Mouse (Mus musculus): ENCODE results near the gene Bcl2l12. TPM values are rescaled to one million over a fixed set of nuclear protein-coding genes. Genes with fewer than 3 reads are reported as not detected.

The Bcl2l12 gene
- polyA plus RNA-seq, 1 experiment, result 73.7 TPM

- TF ChIP-seq FLI1 (IDR thresholded peaks at IDR 0.05; ENCODE audit: low read length), result no peak
- H3K36me3 ChIP-seq (replicated peaks; ENCODE audit: low read length), result peaks cover 73% of the 10 kb centered on the region
- no peak overlapping the region for H3K4me3 ChIP-seq (replicated peaks)
- peaks cover 50% of the 10 kb centered on the region for H3K4me1 ChIP-seq
- H3K27me3 ChIP-seq (replicated peaks), result no peaks in the 10 kb centered on the region
- H3K9me3 ChIP-seq, result no peaks in the 10 kb centered on the region
Measured at GRCm38 (mm10) chr7:45012011-45012410, 13.5 kb upstream of the Bcl2l12 start.

GRCm38 (mm10) chr7:45008411-45008810 lies 9.9 kb upstream of the Bcl2l12 start:
- H3K36me3 ChIP-seq (replicated peaks; ENCODE audit: low read length), result peaks cover 97% of the 10 kb centered on the region
- H3K4me3 ChIP-seq (replicated peaks), result no peak overlapping the region
- no peaks in the 10 kb centered on the region for H3K27me3 ChIP-seq (replicated peaks)
- TF ChIP-seq FLI1 (IDR thresholded peaks at IDR 0.05; ENCODE audit: low read length) (no peak), GATA1 (IDR thresholded peaks at IDR 0.05; ENCODE audit: borderline replicate concordance, low read length) (no peak)
- H3K9me3 ChIP-seq, result no peaks in the 10 kb centered on the region
- peaks cover 67% of the 10 kb centered on the region for H3K4me1 ChIP-seq

- H3K4me3 ChIP-seq (replicated peaks), result no peak overlapping the region
- H3K27me3 ChIP-seq (replicated peaks), result no peaks in the 10 kb centered on the region
- no peaks in the 10 kb centered on the region for H3K9me3 ChIP-seq
- H3K36me3 ChIP-seq (replicated peaks; ENCODE audit: low read length), result peaks cover 97% of the 10 kb centered on the region
- TF ChIP-seq GATA1 (IDR thresholded peaks at IDR 0.05; ENCODE audit: borderline replicate concordance, low read length) (no peak), FLI1 (IDR thresholded peaks at IDR 0.05; ENCODE audit: low read length) (no peak)
- H3K4me1 ChIP-seq, result peaks cover 67% of the 10 kb centered on the region
Measured at GRCm38 (mm10) chr7:45007846-45008245, 9.3 kb upstream of the Bcl2l12 start.

GRCm38 (mm10) chr7:45007141-45007540 lies 8.6 kb upstream of the Bcl2l12 start:
- Histone ChIP-seq H3K4me3 (replicated peaks) (no peak overlapping the region), H3K36me3 (replicated peaks; ENCODE audit: low read length) (peaks cover 97% of the 10 kb centered on the region), H3K27me3 (replicated peaks) (no peaks in the 10 kb centered on the region), H3K9me3 (no peaks in the 10 kb centered on the region), H3K4me1 (peaks cover 67% of the 10 kb centered on the region)
- TF ChIP-seq GATA1 (IDR thresholded peaks at IDR 0.05; ENCODE audit: borderline replicate concordance, low read length) (no peak), FLI1 (IDR thresholded peaks at IDR 0.05; ENCODE audit: low read length) (no peak)

GRCm38 (mm10) chr7:45006503-45006902 lies 8.0 kb upstream of the Bcl2l12 start:
- Histone ChIP-seq H3K4me1 (peaks cover 67% of the 10 kb centered on the region), H3K27me3 (replicated peaks) (no peaks in the 10 kb centered on the region), H3K4me3 (replicated peaks) (no peak overlapping the region), H3K9me3 (no peaks in the 10 kb centered on the region), H3K36me3 (replicated peaks; ENCODE audit: low read length) (peaks cover 97% of the 10 kb centered on the region)
- TF ChIP-seq FLI1 (IDR thresholded peaks at IDR 0.05; ENCODE audit: low read length) (no peak), GATA1 (IDR thresholded peaks at IDR 0.05; ENCODE audit: borderline replicate concordance, low read length) (no peak)

GRCm38 (mm10) chr7:45005321-45005992 lies 6.9 kb upstream of the Bcl2l12 start:
- Histone ChIP-seq H3K4me3 (replicated peaks) (peak overlapping the region; percentile 16), H3K4me1 (peaks cover 74% of the 10 kb centered on the region), H3K9me3 (no peaks in the 10 kb centered on the region), H3K27me3 (replicated peaks) (no peaks in the 10 kb centered on the region), H3K36me3 (replicated peaks; ENCODE audit: low read length) (peaks cover 98% of the 10 kb centered on the region)
- TF ChIP-seq GATA1 (IDR thresholded peaks at IDR 0.05; ENCODE audit: borderline replicate concordance, low read length) (no peak), FLI1 (IDR thresholded peaks at IDR 0.05; ENCODE audit: low read length) (no peak)

GRCm38 (mm10) chr7:45004546-45004945 lies 6.0 kb upstream of the Bcl2l12 start:
- Histone ChIP-seq H3K9me3 (no peaks in the 10 kb centered on the region), H3K27me3 (replicated peaks) (no peaks in the 10 kb centered on the region), H3K36me3 (replicated peaks; ENCODE audit: low read length) (peaks cover 98% of the 10 kb centered on the region), H3K4me3 (replicated peaks) (peak overlapping the region; percentile 64), H3K4me1 (peaks cover 83% of the 10 kb centered on the region)
- TF ChIP-seq FLI1 (IDR thresholded peaks at IDR 0.05; ENCODE audit: low read length) (no peak), GATA1 (IDR thresholded peaks at IDR 0.05; ENCODE audit: borderline replicate concordance, low read length) (no peak)

- Histone ChIP-seq H3K9me3 (no peaks in the 10 kb centered on the region), H3K4me1 (peaks cover 90% of the 10 kb centered on the region), H3K4me3 (replicated peaks) (peak overlapping the region; percentile 77), H3K36me3 (replicated peaks; ENCODE audit: low read length) (peaks cover 84% of the 10 kb centered on the region), H3K27me3 (replicated peaks) (no peaks in the 10 kb centered on the region)
- no peak for TF ChIP-seq GATA1 (IDR thresholded peaks at IDR 0.05; ENCODE audit: borderline replicate concordance, low read length)
- TF ChIP-seq FLI1 (IDR thresholded peaks at IDR 0.05; ENCODE audit: low read length), result no peak
Measured at GRCm38 (mm10) chr7:45002440-45002839, 3.9 kb upstream of the Bcl2l12 start.

- Histone ChIP-seq H3K4me1 (peaks cover 86% of the 10 kb centered on the region), H3K27me3 (replicated peaks) (no peaks in the 10 kb centered on the region), H3K36me3 (replicated peaks; ENCODE audit: low read length) (peaks cover 72% of the 10 kb centered on the region), H3K9me3 (no peaks in the 10 kb centered on the region), H3K4me3 (replicated peaks) (peak overlapping the region; percentile 84)
- TF ChIP-seq GATA1 (IDR thresholded peaks at IDR 0.05; ENCODE audit: borderline replicate concordance, low read length) (no peak), FLI1 (IDR thresholded peaks at IDR 0.05; ENCODE audit: low read length) (no peak)
Measured at GRCm38 (mm10) chr7:45000539-45001114, 2.1 kb upstream of the Bcl2l12 start.

- Histone ChIP-seq H3K27me3 (replicated peaks) (no peaks in the 10 kb centered on the region), H3K36me3 (replicated peaks; ENCODE audit: low read length) (peaks cover 73% of the 10 kb centered on the region), H3K4me1 (peaks cover 86% of the 10 kb centered on the region), H3K9me3 (no peaks in the 10 kb centered on the region), H3K4me3 (replicated peaks) (peak overlapping the region; percentile 78)
- TF ChIP-seq GATA1 (IDR thresholded peaks at IDR 0.05; ENCODE audit: borderline replicate concordance, low read length) (no peak), FLI1 (IDR thresholded peaks at IDR 0.05; ENCODE audit: low read length) (no peak)
Measured at GRCm38 (mm10) chr7:44999753-45000152, 1.2 kb upstream of the Bcl2l12 start.
